Mouse (Mus musculus) R1 (cell line): ENCODE results near the gene Kcnn3.

Source experiments
- DNase-seq: peaks from one replicate; pipeline ENCODE4 v3.0.0-alpha.2; 2018; ENCODE audit warnings: low read depth, low spot score

Kcnn3 gene

DNA sequence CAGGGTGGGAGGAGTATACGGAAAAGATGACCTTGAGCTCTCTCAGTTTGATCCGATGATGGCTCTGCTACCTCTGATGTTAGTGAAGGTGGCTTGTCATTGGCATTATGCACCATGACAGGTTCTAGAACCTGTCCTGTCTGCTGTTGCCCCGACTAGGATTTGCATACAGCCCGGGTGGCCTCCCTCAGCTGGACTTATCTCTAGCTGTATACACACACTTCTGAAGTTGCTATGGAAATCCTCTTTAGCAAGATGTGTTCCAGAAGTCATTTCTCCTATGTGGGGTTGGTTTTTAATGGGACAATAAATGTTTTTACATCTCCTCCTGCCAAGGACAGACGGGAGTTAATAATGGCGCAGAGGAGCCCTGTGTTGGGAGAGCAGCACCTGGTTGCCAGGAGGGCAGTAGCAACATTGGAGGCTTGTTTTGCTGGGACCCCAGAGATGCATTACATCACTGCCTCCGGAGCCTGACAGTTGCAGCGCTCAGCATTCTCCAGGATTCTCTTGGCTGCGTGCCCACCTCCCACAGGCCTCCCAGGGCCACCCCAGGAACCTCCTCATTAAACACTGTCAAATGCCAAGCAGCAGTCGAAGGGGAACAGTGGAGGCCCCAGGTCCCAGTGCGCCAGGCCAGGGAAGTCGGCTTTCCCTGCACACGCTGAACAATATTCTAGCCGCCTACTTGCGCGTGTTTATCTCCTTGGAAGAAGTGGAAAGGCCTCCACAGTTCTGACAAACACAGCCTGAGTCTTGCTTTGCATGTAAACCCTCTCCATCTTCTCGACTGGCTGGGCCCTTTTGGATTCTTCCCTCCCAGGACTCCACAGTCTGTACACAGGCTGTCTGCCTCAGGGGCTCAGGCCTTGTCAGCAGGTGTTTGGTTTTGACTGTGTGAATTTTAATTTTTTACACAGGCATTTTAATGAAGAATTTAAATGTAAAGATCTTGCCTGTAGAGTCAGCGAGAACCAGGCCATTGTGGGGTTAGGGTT lies 93.9 kb downstream of the Kcnn3 start:
- no peak for DNase-seq

- DNase-seq: peak; percentile 63
These were observed 96.9 kb downstream of the Kcnn3 start for GRCm38 (mm10) chr3:89616861-89617260.

DNA sequence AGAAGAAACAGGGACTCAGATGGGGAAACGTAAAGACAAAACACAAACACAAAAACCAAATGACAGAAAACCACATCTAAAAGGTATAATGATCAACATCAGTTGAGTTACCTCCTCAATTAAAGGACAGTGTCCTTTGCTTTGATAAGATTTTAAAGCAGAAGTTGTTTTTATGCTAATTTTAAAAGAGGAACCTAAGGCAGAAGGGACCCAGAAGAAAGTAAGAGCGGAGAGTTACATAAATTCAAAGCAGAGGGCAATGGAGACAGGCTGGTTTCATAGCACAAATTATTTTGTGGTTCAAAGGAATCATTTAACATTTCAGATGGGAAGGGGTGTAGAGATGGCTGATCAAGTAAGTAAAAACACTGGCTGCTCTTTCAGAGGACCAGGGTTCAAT lies 97.4 kb downstream of the Kcnn3 start:
- no peak for DNase-seq

DNA sequence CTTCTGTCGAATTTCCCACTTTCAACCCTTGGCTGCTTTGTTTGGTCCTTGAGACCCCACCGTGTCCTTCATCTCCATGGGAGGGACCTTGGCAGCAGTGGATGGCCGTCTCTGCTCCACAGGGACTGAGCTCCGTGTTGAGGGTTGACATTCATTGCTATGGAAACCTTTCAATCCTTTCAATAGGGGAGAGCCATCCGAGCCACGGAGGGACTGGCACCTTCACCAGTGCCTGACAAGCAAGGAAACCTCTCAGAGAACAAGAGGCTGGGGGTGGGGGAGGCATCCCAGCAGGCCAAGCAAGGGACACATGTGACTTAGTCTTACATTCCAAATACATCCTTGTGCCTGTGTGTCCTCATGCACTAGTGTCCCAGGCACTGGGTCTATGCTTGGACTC lies 102.9 kb downstream of the Kcnn3 start:
- DNase-seq: no peak

- DNase-seq: peak; percentile 76
These were observed 103.6 kb downstream of the Kcnn3 start for GRCm38 (mm10) chr3:89623531-89623930.

GRCm38 (mm10) chr3:89624001-89624400 lies 104.0 kb downstream of the Kcnn3 start:
- DNase-seq: no peak

DNA sequence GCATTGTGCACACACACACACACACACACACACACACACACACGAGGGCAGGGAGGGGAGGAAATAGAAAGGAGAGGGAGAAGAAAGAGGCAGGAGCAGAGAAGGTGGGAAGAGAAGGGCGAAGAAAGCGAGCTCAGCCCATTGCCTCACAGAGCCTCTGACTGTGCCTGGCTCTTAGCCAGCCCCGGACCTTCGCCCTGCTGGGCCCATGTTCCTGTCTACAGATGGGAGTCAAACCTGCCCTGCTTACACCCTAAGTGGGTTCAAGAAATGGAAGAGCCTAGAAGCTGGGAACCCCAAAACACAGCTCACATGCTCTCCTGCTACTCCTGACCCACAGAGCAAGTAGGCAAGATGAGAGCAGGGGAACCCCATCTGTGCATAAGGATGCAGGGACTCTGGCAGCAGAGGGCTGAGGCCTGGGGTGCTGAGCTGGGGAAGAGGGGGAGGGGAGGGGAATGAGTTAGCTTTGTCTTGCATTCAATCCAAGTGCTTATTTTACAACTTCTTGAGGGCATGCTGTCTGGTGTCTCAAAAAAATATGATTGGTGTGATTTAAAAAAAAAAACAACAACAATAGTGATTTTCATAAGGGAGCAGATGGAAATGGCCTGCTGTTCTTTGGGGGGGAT lies 105.0 kb downstream of the Kcnn3 start:
- DNase-seq: no peak

DNA sequence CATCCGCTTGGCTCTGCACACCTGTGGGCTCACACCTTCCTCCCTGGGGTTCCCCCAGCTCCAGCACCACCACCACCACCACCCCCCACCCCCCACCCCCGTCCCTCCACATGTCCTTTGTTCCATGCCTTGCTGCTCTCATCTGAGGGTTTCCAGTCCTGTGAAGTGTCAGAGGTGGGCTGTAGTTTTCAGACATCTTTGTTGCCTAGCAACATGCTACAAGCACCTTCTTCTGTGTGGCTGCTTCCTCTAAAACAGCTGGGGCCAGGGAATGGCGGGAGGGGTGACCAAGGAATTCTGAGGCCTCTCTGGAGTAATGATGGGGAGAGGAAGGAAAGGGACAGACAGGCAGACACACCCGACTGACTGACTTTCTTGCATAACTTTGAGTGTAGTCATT lies 106.6 kb downstream of the Kcnn3 start:
- no peak for DNase-seq

DNA sequence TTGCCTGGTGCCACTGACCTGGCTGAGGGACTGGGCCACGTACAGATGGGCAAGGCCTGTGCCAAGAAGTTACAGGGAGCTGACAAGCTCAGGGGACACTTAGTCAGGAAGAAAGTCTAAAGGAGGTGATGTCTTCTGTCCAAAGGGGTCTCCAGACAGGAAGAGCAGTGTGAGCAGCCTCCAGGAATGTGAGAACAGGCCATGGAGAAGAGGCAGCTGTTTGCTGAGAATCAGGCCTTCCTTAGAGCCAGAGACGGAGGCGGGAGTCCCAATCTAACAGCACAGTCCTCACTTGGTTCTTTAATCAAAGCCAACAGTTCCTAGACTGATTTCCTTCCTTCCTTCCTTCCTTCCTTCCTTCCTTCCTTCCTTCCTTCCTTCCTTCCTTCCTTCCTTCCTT lies 109.8 kb downstream of the Kcnn3 start:
- no peak for DNase-seq

GRCm38 (mm10) chr3:89631750-89632149 lies 111.8 kb downstream of the Kcnn3 start:
- DNase-seq: no peak

DNA sequence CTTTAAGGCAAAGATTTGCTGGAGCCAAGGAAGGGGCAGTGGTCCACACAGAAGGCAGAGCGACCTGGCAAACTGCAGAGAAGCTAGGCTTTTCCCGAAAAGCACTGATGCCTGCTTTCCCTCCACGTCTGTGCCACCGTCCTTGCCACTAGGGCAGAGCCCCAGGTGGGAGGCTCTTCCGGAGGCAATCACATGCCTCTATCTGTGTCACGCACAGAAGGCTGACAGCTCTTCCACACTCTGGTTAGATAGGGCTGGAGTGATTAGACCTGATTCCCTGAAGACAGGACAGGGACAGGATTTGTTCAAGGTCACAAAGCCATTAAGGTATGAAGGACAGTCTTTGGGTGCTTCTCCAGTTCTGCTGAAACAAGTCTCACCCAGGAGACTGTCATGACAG lies 113.6 kb downstream of the Kcnn3 start:
- DNase-seq: no peak

DNA sequence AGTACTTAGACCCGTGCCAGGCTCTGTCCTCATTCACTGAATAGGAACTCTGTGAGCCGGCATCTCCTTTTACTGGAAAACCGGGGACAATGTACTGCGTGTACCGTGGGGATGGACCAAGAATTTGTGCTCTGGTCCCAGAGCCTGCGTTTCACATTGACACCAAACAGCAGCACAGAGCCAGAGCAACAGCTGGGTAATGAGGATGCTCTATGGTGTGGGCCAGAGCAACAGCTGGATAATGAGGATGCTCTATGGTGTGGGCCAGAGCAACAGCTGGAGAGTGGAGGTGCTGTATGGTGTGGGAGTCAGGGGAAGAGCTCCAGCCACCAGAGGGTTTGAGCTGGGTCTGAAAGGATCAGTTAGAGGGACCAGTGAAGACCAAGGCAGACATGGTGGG lies 114.0 kb downstream of the Kcnn3 start:
- no peak for DNase-seq

DNA sequence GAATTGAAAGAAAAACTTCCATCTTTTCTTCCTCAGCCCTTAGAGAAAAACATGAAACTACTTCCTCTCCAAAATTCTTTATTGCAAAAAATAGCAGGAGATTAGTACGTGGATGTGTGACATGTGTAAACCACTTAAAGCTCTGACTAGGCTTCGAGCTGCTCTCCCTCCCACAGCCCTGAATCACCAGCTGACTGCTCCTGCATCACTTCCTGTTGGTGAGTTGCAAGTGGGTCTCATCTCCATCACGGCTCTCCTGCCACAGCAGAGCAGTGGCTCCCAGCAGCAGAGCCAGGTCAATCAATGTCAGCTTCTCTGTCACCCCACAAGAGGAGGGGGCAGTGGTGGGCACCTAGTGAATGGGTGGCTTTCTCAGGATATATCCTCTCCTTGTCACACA lies 120.8 kb downstream of the Kcnn3 start:
- DNase-seq: no peak

- DNase-seq: no peak
These were observed 123.4 kb downstream of the Kcnn3 start for GRCm38 (mm10) chr3:89643391-89643790.

GRCm38 (mm10) chr3:89646813-89647255 lies 126.9 kb downstream of the Kcnn3 start:
- DNase-seq: peak; percentile 50

GRCm38 (mm10) chr3:89647268-89647874 lies 127.4 kb downstream of the Kcnn3 start:
- peak; percentile 96 for DNase-seq

- DNase-seq: no peak
These were observed 129.9 kb downstream of the Kcnn3 start for GRCm38 (mm10) chr3:89649890-89650289.

- no peak for DNase-seq
These were observed 133.4 kb downstream of the Kcnn3 start for GRCm38 (mm10) chr3:89653231-89653954.

DNA sequence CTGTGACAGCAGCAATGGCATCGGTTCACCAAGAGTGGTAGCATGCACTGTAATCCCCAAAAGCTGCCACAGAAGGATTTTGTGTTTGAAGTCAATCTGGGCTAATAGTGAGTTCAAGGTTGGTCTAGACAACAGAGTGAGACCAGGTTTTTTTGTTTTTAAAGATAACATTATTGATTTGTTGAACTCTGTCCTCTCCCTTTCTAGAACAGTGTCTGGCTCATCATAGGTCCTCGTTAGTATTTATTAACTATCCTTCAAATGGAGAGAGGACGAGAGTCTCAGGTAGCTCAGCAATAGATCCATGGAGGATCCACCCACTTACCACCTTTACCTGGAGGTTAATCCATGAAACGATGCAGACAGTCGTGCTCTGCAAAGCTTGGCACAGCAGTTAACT lies 137.1 kb downstream of the Kcnn3 start:
- DNase-seq: no peak

DNA sequence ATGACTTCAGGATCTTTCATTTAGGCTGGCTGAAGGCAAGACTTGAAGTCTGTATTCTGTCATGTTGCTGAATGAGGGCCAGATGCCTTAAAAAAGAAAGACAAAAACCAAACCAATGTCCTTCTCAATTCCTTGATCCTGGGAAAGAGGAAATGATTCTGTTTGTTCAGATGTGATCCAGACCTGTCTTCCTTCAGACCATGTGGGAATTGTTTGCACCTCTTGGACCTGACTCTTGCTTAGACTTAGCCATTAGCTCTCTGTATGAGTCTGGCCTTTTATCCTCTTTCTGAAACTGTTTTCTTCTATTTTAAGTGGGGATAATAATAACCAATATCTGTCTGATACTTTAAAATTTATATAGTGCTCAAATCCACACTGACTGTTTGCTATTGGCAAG lies 138.5 kb downstream of the Kcnn3 start:
- no peak for DNase-seq

GRCm38 (mm10) chr3:89659938-89660620 lies 140.1 kb downstream of the Kcnn3 start:
- no peak for DNase-seq
